In the genomic region with DNA sequence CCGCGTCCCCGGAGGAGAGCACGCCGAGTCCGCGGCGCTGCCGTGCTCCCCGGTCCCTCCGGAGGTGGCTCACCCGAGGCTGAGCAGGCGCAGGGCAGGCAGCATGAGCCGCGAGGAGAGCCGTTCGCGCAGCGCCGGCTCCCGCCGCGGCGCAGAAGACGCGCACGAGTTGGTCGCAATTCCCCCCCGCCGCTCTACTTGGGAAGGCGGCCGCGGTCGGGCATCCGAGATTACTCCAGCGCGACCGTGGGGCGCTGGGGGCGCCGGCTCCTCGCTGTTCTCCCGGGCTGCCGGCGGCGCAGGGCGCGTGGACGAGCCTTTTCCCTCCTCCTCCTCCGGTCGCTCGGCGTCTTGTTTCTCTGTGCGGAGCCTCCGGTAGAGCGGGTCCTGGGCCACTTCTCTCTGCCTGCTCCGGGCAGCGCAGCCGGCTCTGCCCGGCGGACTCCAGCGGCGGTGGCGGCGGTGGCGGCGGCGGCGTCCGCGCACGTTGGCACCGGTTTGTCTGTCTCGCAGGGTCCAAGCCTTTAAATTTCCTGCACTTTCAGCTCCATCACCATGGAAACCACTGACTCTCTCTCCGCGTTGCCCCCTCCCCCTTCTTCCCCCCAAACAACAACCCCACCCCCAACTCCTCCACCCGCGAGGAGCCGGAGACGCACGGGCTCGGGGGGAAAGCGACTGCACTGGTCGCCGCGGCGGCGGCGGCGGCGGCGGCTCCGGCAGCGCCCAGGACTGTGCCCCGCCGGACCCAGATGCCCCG, we compare ENCODE assay signal across 8 mouse cellular contexts. TPM values are rescaled to one million over a fixed set of nuclear protein-coding genes. Genes with fewer than 3 reads are reported as not detected.
DNase-seq lines count a peak whose midpoint lies in the region; ATAC-seq lines count a peak whose summit lies in the region.

A gene (minus strand): TSS at position 277 of the 760 bp plus-strand sequence.

- DNase-seq in ovary, postnatal 10 days (ENCODE audit: low spot score): peak; percentile 35
- DNase-seq in ovary, adult 18-20 months (ENCODE audit: low spot score): no peak
- DNase-seq in kidney, postnatal 4 days: peak; percentile 68 to 80
- no peak for DNase-seq in liver, embryonic 13.5 days
- DNase-seq in retina, postnatal 1 day: peak; percentile 79
- no peak for DNase-seq in T-cell, adult 2 months (ENCODE audit: low spot score)

- H3K9ac ChIP-seq in embryonic facial prominence, embryonic 12.5 days: peak within 1 kb of the TSS; percentile 74
- H3K9ac ChIP-seq in heart, embryonic 16.5 days (ENCODE audit: low read length): peak within 1 kb of the TSS; percentile 71
- no peak within 1 kb of the TSS for H3K9ac ChIP-seq in liver, embryonic 13.5 days

- H3K27ac ChIP-seq in embryonic facial prominence, embryonic 12.5 days: peak within 1 kb of the TSS; percentile 86
- peak within 1 kb of the TSS; percentile 5 for H3K27ac ChIP-seq in heart, embryonic 16.5 days (ENCODE audit: low read length)
- no peak within 1 kb of the TSS for H3K27ac ChIP-seq in liver, embryonic 13.5 days

- H3K4me3 ChIP-seq in embryonic facial prominence, embryonic 12.5 days: peak within 1 kb of the TSS; percentile 66
- H3K4me3 ChIP-seq in heart, embryonic 16.5 days (ENCODE audit: low read length): peak within 1 kb of the TSS; percentile 71
- peak within 1 kb of the TSS; percentile 50 for H3K4me3 ChIP-seq in liver, embryonic 13.5 days (replicated peaks)

- no peaks in the 10 kb centered on the region for H3K36me3 ChIP-seq in embryonic facial prominence, embryonic 12.5 days
- H3K36me3 ChIP-seq in heart, embryonic 16.5 days (ENCODE audit: control insufficient read depth, insufficient read depth): no peaks in the 10 kb centered on the region
- H3K36me3 ChIP-seq in liver, embryonic 13.5 days: no peaks in the 10 kb centered on the region

- H3K4me2 ChIP-seq in embryonic facial prominence, embryonic 12.5 days (replicated peaks): peak within 1 kb of the TSS; percentile 93
- peak within 1 kb of the TSS; percentile 91 for H3K4me2 ChIP-seq in heart, embryonic 16.5 days (ENCODE audit: low read depth, low read length)
- H3K4me2 ChIP-seq in liver, embryonic 13.5 days: peak within 1 kb of the TSS; percentile 64

- peaks cover 15% of the 10 kb centered on the region for H3K27me3 ChIP-seq in embryonic facial prominence, embryonic 12.5 days
- H3K27me3 ChIP-seq in heart, embryonic 16.5 days (ENCODE audit: control insufficient read depth, insufficient read depth, low read length): peaks cover 14% of the 10 kb centered on the region
- H3K27me3 ChIP-seq in liver, embryonic 13.5 days: peaks cover 91% of the 10 kb centered on the region

- H3K4me1 ChIP-seq in embryonic facial prominence, embryonic 12.5 days: peaks cover 30% of the 10 kb centered on the region
- peaks cover 18% of the 10 kb centered on the region for H3K4me1 ChIP-seq in heart, embryonic 16.5 days (ENCODE audit: control insufficient read depth, insufficient read depth, low read length)
- peaks cover 9% of the 10 kb centered on the region for H3K4me1 ChIP-seq in liver, embryonic 13.5 days (replicated peaks)

- no peaks in the 10 kb centered on the region for H3K9me3 ChIP-seq in embryonic facial prominence, embryonic 12.5 days
- H3K9me3 ChIP-seq in heart, embryonic 16.5 days (replicated peaks; ENCODE audit: control insufficient read depth, low read length): no peaks in the 10 kb centered on the region
- H3K9me3 ChIP-seq in liver, embryonic 13.5 days (replicated peaks): no peaks in the 10 kb centered on the region

- peak; percentile 22; the same call in 1 of the 2 replicates for ATAC-seq in embryonic facial prominence, embryonic 12.5 days (ENCODE audit: insufficient number of reproducible peaks, insufficient read depth, low FRiP score, low TSS enrichment)
- ATAC-seq in heart, embryonic 16.5 days (replicated peaks; ENCODE audit: extremely low read depth, insufficient read depth, low FRiP score): peak; percentile 18; the same call in 1 of the 2 replicates
- ATAC-seq in liver, embryonic 13.5 days (ENCODE audit: low read depth): no peak

- under 1% methylated on average over 96 of the region's 97 CpGs for WGBS in embryonic facial prominence, embryonic 12.5 days
- WGBS in heart, embryonic 16.5 days: under 1% methylated on average over 96 of the region's 97 CpGs
- WGBS in liver, embryonic 13.5 days (ENCODE audit: insufficient replicate concordance): 1% methylated on average over 92 of the region's 97 CpGs

RNA-seq across cellular contexts. Expression of the gene that starts here (rescaled TPM):
- polyA plus RNA-seq in embryonic facial prominence, embryonic 12.5 days (2016; fragmentation: Nextera tagmentation; extraction: Ambion mirVana): 6.8 and 7.4 TPM in 2 replicates
- polyA plus RNA-seq in heart, embryonic 16.5 days (2015; fragmentation: Nextera tagmentation; extraction: Ambion mirVana): 0.32 and 0.39 TPM in 2 replicates
- not detected in 2 replicates for polyA plus RNA-seq in liver, embryonic 13.5 days (2015; fragmentation: Nextera tagmentation; extraction: Ambion mirVana)

Comparison
In these comparisons a context has a peak if more than half of its experiments do, and no peak if none do; other contexts are left out.
1. DNase-seq: peak in ovary, postnatal 10 days (single experiment), kidney, postnatal 4 days (2 of 2) and retina, postnatal 1 day (single experiment); none in ovary, adult 18-20 months (single experiment), liver, embryonic 13.5 days (single experiment) and T-cell, adult 2 months (single experiment).
2. Peak in ATAC-seq, H3K4me3 ChIP-seq, H3K27ac ChIP-seq, H3K9ac ChIP-seq and H3K4me2 ChIP-seq in heart, embryonic 16.5 days; RNA of the gene not detected or under 1 TPM.
3. Peak in every context shown above with its lines, with median percentiles within 50 percentile points of each other: H3K4me2 ChIP-seq and H3K4me3 ChIP-seq.